Mouse (Mus musculus) G1E (cell line): ENCODE results near the gene Cd300c. TPM values are rescaled to one million over a fixed set of nuclear protein-coding genes. Genes with fewer than 3 reads are reported as not detected.

Experiments
- ATAC-seq: 2 replicates; pipeline ENCODE4 v1.8.0; 2016; ENCODE audit warnings: mild to moderate bottlenecking; ENCODE audit not compliant: insufficient number of reproducible peaks, poor library complexity, low FRiP score, severe bottlenecking; ENCODE audit errors: extremely low read depth
- DNase-seq: peaks from one replicate; pipeline ENCODE4 v3.0.0; 2012; ENCODE audit warnings: low spot score
- H3K27me3 ChIP-seq: 2 replicates; pipeline ENCODE4 v1.6.1; 2012; ENCODE audit warnings: mild to moderate bottlenecking, low read length, inconsistent platforms; ENCODE audit not compliant: insufficient read depth
- H3K36me3 ChIP-seq: replicated peaks from 2 replicates; pipeline ENCODE3; 2012; ENCODE audit warnings: mild to moderate bottlenecking, inconsistent platforms
- H3K4me1 ChIP-seq: 2 replicates; pipeline ENCODE4 v1.6.1; 2012; ENCODE audit warnings: low read depth, low read length, inconsistent platforms, mixed read lengths; ENCODE audit not compliant: insufficient read depth
- H3K4me3 ChIP-seq: 2 replicates; pipeline ENCODE4 v1.5.1; 2012; ENCODE audit warnings: low read depth, mild to moderate bottlenecking, inconsistent platforms, low read length, moderate library complexity, mixed read lengths
- H3K9me3 ChIP-seq: replicated peaks from 2 replicates; pipeline ENCODE4 v1.6.1; 2012; ENCODE audit warnings: inconsistent platforms
- CTCF ChIP-seq: IDR thresholded peaks from 2 replicates; pipeline ENCODE4 v1.5.1; 2012; ENCODE audit warnings: low read depth, low read length, inconsistent platforms, mixed read lengths
- GATA1 ChIP-seq: IDR thresholded peaks from 2 replicates; pipeline ENCODE4 v1.6.1; 2012; ENCODE audit warnings: borderline replicate concordance, low read length, inconsistent platforms, mixed read lengths
- GATA2 ChIP-seq: IDR thresholded peaks from 2 replicates; pipeline ENCODE4 v1.6.1; 2012; ENCODE audit warnings: low read depth, low read length, inconsistent platforms, borderline replicate concordance
- POLR2AphosphoS5 ChIP-seq: IDR thresholded peaks from 2 replicates; pipeline ENCODE4 v1.6.1; 2012; ENCODE audit warnings: low read depth, low read length, inconsistent platforms; ENCODE audit not compliant: insufficient replicate concordance
- TAL1 ChIP-seq: conservative IDR thresholded peaks from 2 replicates; pipeline ENCODE4 v1.6.1; 2012; ENCODE audit warnings: low read depth, low read length, inconsistent platforms, mixed read lengths
- polyA plus RNA-seq: library from polyadenylated mRNA; stranded (reverse); fragments of >175 nt; gene quantifications from 2 replicates; pipeline ENCODE4 v1.2.3, GENCODE M21; 2012
- total RNA-seq, 2 experiments: library from RNA; stranded (forward) in 1 of 2; stranded (reverse) in 1 of 2; fragments of 200-1000 nt in 1 of 2; fragments of >200 nt in 1 of 2; fragmentation: Nextera tagmentation in 1 of 2; gene quantifications; 2 replicates each; pipeline ENCODE4 v1.2.3; 2014 to 2017

Cd300c gene
- total and polyA plus RNA-seq, 3 experiments, result not detected

DNA sequence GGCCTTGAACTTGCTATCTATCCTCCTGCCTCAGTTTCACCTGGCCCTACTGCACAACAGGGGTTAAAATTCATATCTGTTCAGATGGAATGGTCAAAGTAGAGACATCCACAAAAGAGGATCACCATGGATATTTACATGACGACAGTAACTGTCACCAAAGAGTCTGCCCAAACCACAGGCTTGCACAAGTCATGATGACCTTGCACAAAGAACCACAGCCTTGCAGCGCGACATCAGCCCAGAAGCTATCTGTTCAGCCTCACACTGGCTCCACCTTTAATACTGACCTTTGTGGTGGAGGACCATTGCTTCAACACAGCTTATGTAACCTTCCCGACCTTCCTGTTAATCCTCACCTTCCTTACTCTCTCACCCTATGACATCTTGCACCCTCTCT, 61.4 kb downstream of the Cd300c start:
- no peaks in the 10 kb centered on the region for H3K27me3 ChIP-seq
- DNase-seq, result no peak
- H3K4me3 ChIP-seq, result no peak overlapping the region
- no peaks in the 10 kb centered on the region for H3K4me1 ChIP-seq
- peaks cover 35% of the 10 kb centered on the region for H3K9me3 ChIP-seq
- TF ChIP-seq TAL1, result no peak
- TF ChIP-seq POLR2AphosphoS5, result no peak
- no peak for TF ChIP-seq GATA1
- TF ChIP-seq CTCF, result no peak
- TF ChIP-seq GATA2, result no peak
- ATAC-seq, result no peak
- no peaks in the 10 kb centered on the region for H3K36me3 ChIP-seq

Other genes starting within 250 kb of the Cd300c start
- not detected in 2 replicates for gene Dnaic2, start 241.7 kb downstream of the Cd300c start, total RNA-seq (2014; fragmentation: Nextera tagmentation)
- gene Dnaic2, start 241.7 kb downstream of the Cd300c start, total RNA-seq (2017), result 0.06 TPM in 1 of 2 replicates, not detected in the other
- gene Dnaic2, start 241.7 kb downstream of the Cd300c start, polyA plus RNA-seq, result not detected in 2 replicates
- gene Kif19a, start 203.8 kb downstream of the Cd300c start, total RNA-seq (2014; fragmentation: Nextera tagmentation), result not detected in 2 replicates
- gene Kif19a, start 203.8 kb downstream of the Cd300c start, total RNA-seq (2017), result 0.12 TPM in 1 of 2 replicates, not detected in the other
- not detected in 2 replicates for gene Kif19a, start 203.8 kb downstream of the Cd300c start, polyA plus RNA-seq
- gene Btbd17, start 173.2 kb downstream of the Cd300c start, total RNA-seq (2014; fragmentation: Nextera tagmentation), result not detected in 2 replicates
- 0.06 and 0.11 TPM in 2 replicates for gene Btbd17, start 173.2 kb downstream of the Cd300c start, total RNA-seq (2017)
- not detected in 2 replicates for gene Btbd17, start 173.2 kb downstream of the Cd300c start, polyA plus RNA-seq
- not detected in 2 replicates for gene Gpr142, start 170.2 kb downstream of the Cd300c start, total RNA-seq (2014; fragmentation: Nextera tagmentation)
- gene Gpr142, start 170.2 kb downstream of the Cd300c start, total RNA-seq (2017), result 0.22 TPM in 1 of 2 replicates, not detected in the other
- gene Gpr142, start 170.2 kb downstream of the Cd300c start, polyA plus RNA-seq, result not detected in 2 replicates
- not detected in 2 replicates for gene Gprc5c, start 118.0 kb downstream of the Cd300c start, total RNA-seq (2014; fragmentation: Nextera tagmentation)
- gene Gprc5c, start 118.0 kb downstream of the Cd300c start, total RNA-seq (2017), result 0.22 and 0.23 TPM in 2 replicates
- not detected in 2 replicates for gene Gprc5c, start 118.0 kb downstream of the Cd300c start, polyA plus RNA-seq
- not detected in 2 replicates for gene Cd300a, start 79.1 kb downstream of the Cd300c start, total RNA-seq (2014; fragmentation: Nextera tagmentation)
- gene Cd300a, start 79.1 kb downstream of the Cd300c start, total RNA-seq (2017), result 0.06 and 0.11 TPM in 2 replicates
- 0.01 TPM in 1 of 2 replicates, not detected in the other for gene Cd300a, start 79.1 kb downstream of the Cd300c start, polyA plus RNA-seq
- not detected in 2 replicates for gene Cd300lb, start 34.8 kb downstream of the Cd300c start, total RNA-seq (2014; fragmentation: Nextera tagmentation)
- gene Cd300lb, start 34.8 kb downstream of the Cd300c start, total RNA-seq (2017), result 0.16 TPM in 1 of 2 replicates, not detected in the other
- not detected in 2 replicates for gene Cd300lb, start 34.8 kb downstream of the Cd300c start, polyA plus RNA-seq
- gene Cd300ld, start 20.8 kb upstream of the Cd300c start, total RNA-seq (2014; fragmentation: Nextera tagmentation), result not detected in 2 replicates
- gene Cd300ld, start 20.8 kb upstream of the Cd300c start, total RNA-seq (2017), result 0.27 and 0.52 TPM in 2 replicates
- not detected in 2 replicates for gene Cd300ld, start 20.8 kb upstream of the Cd300c start, polyA plus RNA-seq
- gene Cd300c2, start 32.7 kb upstream of the Cd300c start, total RNA-seq (2014; fragmentation: Nextera tagmentation), result not detected in 2 replicates
- gene Cd300c2, start 32.7 kb upstream of the Cd300c start, total RNA-seq (2017), result 0.41 and 0.76 TPM in 2 replicates
- not detected in 2 replicates for gene Cd300c2, start 32.7 kb upstream of the Cd300c start, polyA plus RNA-seq
- not detected in 2 replicates for gene Cd300ld2, start 47.0 kb upstream of the Cd300c start, total RNA-seq (2014; fragmentation: Nextera tagmentation)
- gene Cd300ld2, start 47.0 kb upstream of the Cd300c start, total RNA-seq (2017), result 0.16 and 0.35 TPM in 2 replicates
- gene Cd300ld2, start 47.0 kb upstream of the Cd300c start, polyA plus RNA-seq, result not detected in 2 replicates
- gene Cd300ld4, start 57.9 kb upstream of the Cd300c start, total RNA-seq (2014; fragmentation: Nextera tagmentation), result not detected in 2 replicates
- 0.23 TPM in 1 of 2 replicates, not detected in the other for gene Cd300ld4, start 57.9 kb upstream of the Cd300c start, total RNA-seq (2017)
- not detected in 2 replicates for gene Cd300ld4, start 57.9 kb upstream of the Cd300c start, polyA plus RNA-seq
- not detected in 2 replicates for gene Cd300ld5, start 68.6 kb upstream of the Cd300c start, total RNA-seq (2014; fragmentation: Nextera tagmentation)
- 10.2 and 11.4 TPM in 2 replicates for gene Cd300ld5, start 68.6 kb upstream of the Cd300c start, total RNA-seq (2017)
- not detected in 2 replicates for gene Cd300ld5, start 68.6 kb upstream of the Cd300c start, polyA plus RNA-seq
- gene Cd300ld3, start 79.3 kb upstream of the Cd300c start, total RNA-seq (2014; fragmentation: Nextera tagmentation), result not detected in 2 replicates
- 11.3 and 18.2 TPM in 2 replicates for gene Cd300ld3, start 79.3 kb upstream of the Cd300c start, total RNA-seq (2017)
- not detected in 2 replicates for gene Cd300ld3, start 79.3 kb upstream of the Cd300c start, polyA plus RNA-seq
- gene Cd300e, start 93.0 kb upstream of the Cd300c start, total RNA-seq (2014; fragmentation: Nextera tagmentation), result not detected in 2 replicates
- not detected in 2 replicates for gene Cd300e, start 93.0 kb upstream of the Cd300c start, total RNA-seq (2017)
- gene Cd300e, start 93.0 kb upstream of the Cd300c start, polyA plus RNA-seq, result not detected in 2 replicates
- not detected in 2 replicates for gene Rab37, start 122.3 kb upstream of the Cd300c start, total RNA-seq (2014; fragmentation: Nextera tagmentation)
- gene Rab37, start 122.3 kb upstream of the Cd300c start, total RNA-seq (2017), result 2.7 and 3.0 TPM in 2 replicates
- gene Rab37, start 122.3 kb upstream of the Cd300c start, polyA plus RNA-seq, result 0.15 TPM in 2 replicates
- gene Cd300lf, start 164.8 kb upstream of the Cd300c start, total RNA-seq (2014; fragmentation: Nextera tagmentation), result not detected in 2 replicates
- gene Cd300lf, start 164.8 kb upstream of the Cd300c start, total RNA-seq (2017), result 1.6 TPM in 2 replicates
- not detected in 2 replicates for gene Cd300lf, start 164.8 kb upstream of the Cd300c start, polyA plus RNA-seq
- gene Slc9a3r1, start 194.2 kb upstream of the Cd300c start, total RNA-seq (2014; fragmentation: Nextera tagmentation), result 57.3 and 65.0 TPM in 2 replicates
- 91.5 and 94.5 TPM in 2 replicates for gene Slc9a3r1, start 194.2 kb upstream of the Cd300c start, total RNA-seq (2017)
- gene Slc9a3r1, start 194.2 kb upstream of the Cd300c start, polyA plus RNA-seq, result 285 and 357 TPM in 2 replicates
- gene Tmem104, start 218.3 kb upstream of the Cd300c start, total RNA-seq (2014; fragmentation: Nextera tagmentation), result 14.7 and 17.3 TPM in 2 replicates
- gene Tmem104, start 218.3 kb upstream of the Cd300c start, total RNA-seq (2017), result 2.6 and 4.2 TPM in 2 replicates
- gene Tmem104, start 218.3 kb upstream of the Cd300c start, polyA plus RNA-seq, result 16.3 and 23.2 TPM in 2 replicates
- 18.0 and 21.1 TPM in 2 replicates for gene Nat9, start 218.7 kb upstream of the Cd300c start, total RNA-seq (2014; fragmentation: Nextera tagmentation)
- 26.5 and 38.3 TPM in 2 replicates for gene Nat9, start 218.7 kb upstream of the Cd300c start, total RNA-seq (2017)
- 23.2 and 23.7 TPM in 2 replicates for gene Nat9, start 218.7 kb upstream of the Cd300c start, polyA plus RNA-seq